ENCODE assay signal across 8 mouse cellular contexts in genomic region chr6:149408833-149409332, GRCm38 (mm10). TPM values are rescaled to one million over a fixed set of nuclear protein-coding genes. Genes with fewer than 3 reads are reported as not detected.
A peak's percentile ranks its signal among the peaks of the same experiment; 100 is the strongest.
DNase-seq lines count a peak whose midpoint lies in the region; ATAC-seq lines count a peak whose summit lies in the region.

Bicd1 (plus strand) TSS chr6:149408886.

- no peaks in the 10 kb centered on the region for H3K9me3 ChIP-seq in lung, embryonic 15.5 days

- under 1% methylated on average over 30 of the region's 30 CpGs for WGBS in lung, embryonic 15.5 days

- peak; percentile 98 to 99 for ATAC-seq in hematopoietic stem cell, adult 5-6 weeks (replicated peaks in 1 of 2; ENCODE audit: insufficient read depth in 1 of 2, low FRiP score in 2 of 2, low TSS enrichment in 1 of 2, low read depth in 1 of 2, poor library complexity in 2 of 2, severe bottlenecking in 2 of 2)
- peak; percentile 98 for ATAC-seq in lung, embryonic 15.5 days (ENCODE audit: borderline replicate concordance, extremely low read depth, low FRiP score, low TSS enrichment)

- no peaks in the 10 kb centered on the region for H3K4me1 ChIP-seq in lung, embryonic 15.5 days

- H3K27me3 ChIP-seq in lung, embryonic 15.5 days, result 0 out of 2 replicates have a peak, but pooled peaks cover 6% of the 10 kb centered on the region

- peak within 1 kb of the TSS; percentile 88 for H3K4me2 ChIP-seq in lung, embryonic 15.5 days

- H3K27ac ChIP-seq in lung, embryonic 15.5 days, result peak within 1 kb of the TSS; percentile 63

- DNase-seq in MEL-GATA-1-ER (ENCODE audit: extremely low read depth, low read depth), result peak; percentile 59
- DNase-seq in cerebellum, adult 8-10 months, result peak; percentile 88
- DNase-seq in forelimb bud, embryonic 11.5 days (ENCODE audit: low read depth, low spot score), result peak; percentile 85
- DNase-seq in layer of hippocampus, adult 9-10 months (ENCODE audit: low spot score), result peak; percentile 59
- peak; percentile 79 for DNase-seq in ovary, adult 18-20 months (ENCODE audit: low spot score)
- peak; percentile 23 for DNase-seq in thymus, postnatal 0 days (ENCODE audit: low spot score)

- peak within 1 kb of the TSS; percentile 65 for H3K4me3 ChIP-seq in lung, embryonic 15.5 days

- peak within 1 kb of the TSS; percentile 55 for H3K9ac ChIP-seq in lung, embryonic 15.5 days

- H3K36me3 ChIP-seq in lung, embryonic 15.5 days, result no peaks in the 10 kb centered on the region

RNA-seq across cellular contexts. Expression of gene Bicd1, which starts in this region (rescaled TPM):
- total RNA-seq in hematopoietic stem cell, adult 5-6 weeks (2017), result 33.6 and 35.8 TPM in 2 replicates
- polyA plus RNA-seq in lung, embryonic 15.5 days (2015; fragmentation: Nextera tagmentation; extraction: Ambion mirVana), result 6.9 and 7.7 TPM in 2 replicates
- 1.5 and 1.9 TPM in 2 replicates for polyA plus RNA-seq in thymus, postnatal 0 days (2015; fragmentation: Nextera tagmentation; extraction: Ambion mirVana)

Comparison
In these comparisons a context has a peak if more than half of its experiments do, and no peak if none do; other contexts are left out.
1. Peak in every context shown above with its lines: DNase-seq, ATAC-seq, H3K4me3 ChIP-seq and H3K27ac ChIP-seq.
2. DNase-seq: peak in every context shown above with its lines; median percentile 88 in cerebellum, adult 8-10 months; 85 in forelimb bud, embryonic 11.5 days; 79 in ovary, adult 18-20 months; 59 in MEL-GATA-1-ER; 59 in layer of hippocampus, adult 9-10 months; 23 in thymus, postnatal 0 days.